Comparison of ENCODE assay signal across 20 mouse cellular contexts in genomic region chr14:77638148-77638547, GRCm38 (mm10).
"Had no signal": no experiment of that assay in that cellular context is flagged by ENCODE, and none has a peak within 500 bp of the region (broad histone marks: within the 10 kb centered on the region; RNA-seq: fewer than 3 reads in every experiment).

No protein-coding gene starts in this region.

- H3K9me3 ChIP-seq: lung, embryonic 15.5 days; midbrain, embryonic 13.5 days; midbrain, embryonic 15.5 days; neural tube, embryonic 13.5 days; neural tube, embryonic 15.5 days had no signal

- H3K27me3 ChIP-seq: lung, embryonic 15.5 days; midbrain, embryonic 15.5 days; neural tube, embryonic 13.5 days; neural tube, embryonic 15.5 days had no signal

- H3K9ac ChIP-seq: lung, embryonic 15.5 days; midbrain, embryonic 13.5 days; midbrain, embryonic 15.5 days; neural tube, embryonic 13.5 days; neural tube, embryonic 15.5 days had no signal

- H3K4me2 ChIP-seq: lung, embryonic 15.5 days; midbrain, embryonic 11.5 days; midbrain, embryonic 13.5 days; midbrain, embryonic 15.5 days; neural tube, embryonic 13.5 days; neural tube, embryonic 15.5 days had no signal

- DNase-seq: lung, adult 2 months; lung, postnatal 14 days; lung, postnatal 36 days; retina, postnatal 1 day; right cerebral cortex, adult 18-20 months; right cerebral cortex, postnatal 25 days; right cerebral cortex, postnatal 4 days; spleen, adult 18-20 months; thymus, adult 18-20 months; thymus, postnatal 14 days; thymus, postnatal 36 days had no signal

- H3K36me3 ChIP-seq: lung, embryonic 15.5 days; midbrain, embryonic 13.5 days; midbrain, embryonic 15.5 days; neural tube, embryonic 15.5 days had no signal

- H3K4me3 ChIP-seq: lung, embryonic 15.5 days; megakaryocyte, embryonic 14.5 days; midbrain, embryonic 13.5 days; midbrain, embryonic 15.5 days; neural tube, embryonic 13.5 days; neural tube, embryonic 15.5 days had no signal

- H3K27ac ChIP-seq: lung, embryonic 15.5 days; macrophage; midbrain, embryonic 13.5 days; midbrain, embryonic 15.5 days; neural tube, embryonic 15.5 days had no signal

- ATAC-seq: lung, postnatal 0 days; midbrain, embryonic 13.5 days; midbrain, embryonic 15.5 days had no signal
